Mouse (Mus musculus) layer of hippocampus, adult 2 months (tissue): ENCODE results near the gene Dhrs2. TPM values are rescaled to one million over a fixed set of nuclear protein-coding genes. Genes with fewer than 3 reads are reported as not detected.

Experiments used
- DNase-seq, 2 experiments: peaks; one replicate each; pipeline ENCODE4 v3.0.0; 2022; ENCODE audit warnings: low spot score in 2 of 2
- H3K27ac ChIP-seq: fragments of 200-600 bp; 2 replicates; pipeline ENCODE4 v1.8.1; 2022
- H3K4me3 ChIP-seq: fragments of 200-600 bp; 2 replicates; pipeline ENCODE4 v1.8.1; 2022; ENCODE audit warnings: mild to moderate bottlenecking
- CTCF ChIP-seq: fragments of 200-600 bp; conservative IDR thresholded peaks from 2 replicates; pipeline ENCODE4 v1.8.1; 2022; ENCODE audit warnings: antibody characterized with exemption, mild to moderate bottlenecking, moderate library complexity
- long read RNA-seq, 2 experiments: library from polyadenylated mRNA; stranded (forward); transcript quantifications; one replicate each; pipeline ENCODE4 v2.0.0; 2021; ENCODE audit warnings: borderline mapping rate in 2 of 2
- total RNA-seq, 2 experiments: library from RNA; stranded (reverse); gene quantifications; 2 replicates each; pipeline ENCODE4 v1.2.3; 2021

Gene Dhrs2
- total RNA-seq: not detected
- long read RNA-seq, experiment 1: 0 reads
- long read RNA-seq, experiment 2: 0 reads

- no peak within 1 kb of the TSS for H3K4me3 ChIP-seq
- no peak for DNase-seq
- TF ChIP-seq CTCF: no peak
- H3K27ac ChIP-seq: no peak within 1 kb of the TSS
These were observed at the start of gene Dhrs2 for GRCm38 (mm10) chr14:55221707-55222106. Gene Dhrs2 (plus strand): TSS chr14:55222007.

DNA sequence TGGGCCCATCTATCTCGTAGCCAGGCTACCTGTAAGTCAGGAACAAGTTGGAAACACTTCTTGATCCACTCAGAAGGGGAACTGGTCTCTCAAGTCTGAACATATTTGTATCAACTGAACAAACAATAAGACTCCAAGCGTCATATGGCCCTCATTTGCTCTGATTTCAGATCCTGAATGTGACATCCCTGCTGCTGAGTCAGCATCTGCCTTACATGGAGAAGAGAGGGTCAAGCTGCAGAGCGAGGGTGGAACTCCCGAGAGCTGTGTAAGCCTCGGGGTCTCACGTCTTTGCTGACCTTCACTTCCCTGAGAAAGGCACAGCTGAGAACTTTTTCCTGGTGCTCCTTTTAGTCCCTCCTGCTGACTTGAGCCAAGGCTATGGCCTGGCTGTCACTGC lies 47.6 kb upstream of the Dhrs2 start:
- no peak overlapping the region for H3K4me3 ChIP-seq
- no peak for TF ChIP-seq CTCF
- no peak overlapping the region for H3K27ac ChIP-seq
- DNase-seq: no peak

- peak; percentile 85 for TF ChIP-seq CTCF
- peak; percentile 53 to 77 for DNase-seq
- Histone ChIP-seq H3K27ac (no peak overlapping the region), H3K4me3 (no peak overlapping the region)
These were observed 44.5 kb upstream of the Dhrs2 start for GRCm38 (mm10) chr14:55177274-55177673.

GRCm38 (mm10) chr14:55180951-55181350 lies 40.9 kb upstream of the Dhrs2 start:
- TF ChIP-seq CTCF: no peak
- no peak for DNase-seq

DNA sequence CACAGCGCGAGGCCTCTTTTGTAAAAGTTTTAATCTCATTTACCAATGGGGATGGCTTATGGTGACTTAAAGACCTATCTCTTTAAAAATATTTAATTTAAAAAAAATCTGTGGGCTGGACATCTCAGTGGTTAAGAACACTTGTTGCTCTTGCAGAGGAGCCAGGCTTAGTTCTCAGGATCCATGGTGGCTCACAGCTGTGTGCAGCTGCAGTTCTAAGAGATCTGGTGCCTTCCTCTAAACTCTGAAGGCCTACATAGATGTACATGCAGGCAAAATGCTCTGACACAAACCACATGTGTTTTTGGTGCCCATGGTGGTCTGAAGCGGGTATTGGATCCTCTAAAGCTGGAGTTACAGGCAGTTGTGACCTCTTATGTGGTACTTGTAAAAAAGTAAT lies 38.6 kb upstream of the Dhrs2 start:
- H3K27ac ChIP-seq: no peak overlapping the region
- H3K4me3 ChIP-seq: no peak overlapping the region
- TF ChIP-seq CTCF: no peak
- no peak for DNase-seq

More at GRCm38 (mm10) chr14:55180951-55181350, 40.9 kb upstream of the Dhrs2 start:
- no peak overlapping the region for H3K4me3 ChIP-seq
- H3K27ac ChIP-seq: no peak overlapping the region

GRCm38 (mm10) chr14:55184640-55185145 lies 37.1 kb upstream of the Dhrs2 start:
- Histone ChIP-seq H3K27ac (no peak overlapping the region), H3K4me3 (no peak overlapping the region)
- DNase-seq: no peak
- TF ChIP-seq CTCF: no peak

DNA sequence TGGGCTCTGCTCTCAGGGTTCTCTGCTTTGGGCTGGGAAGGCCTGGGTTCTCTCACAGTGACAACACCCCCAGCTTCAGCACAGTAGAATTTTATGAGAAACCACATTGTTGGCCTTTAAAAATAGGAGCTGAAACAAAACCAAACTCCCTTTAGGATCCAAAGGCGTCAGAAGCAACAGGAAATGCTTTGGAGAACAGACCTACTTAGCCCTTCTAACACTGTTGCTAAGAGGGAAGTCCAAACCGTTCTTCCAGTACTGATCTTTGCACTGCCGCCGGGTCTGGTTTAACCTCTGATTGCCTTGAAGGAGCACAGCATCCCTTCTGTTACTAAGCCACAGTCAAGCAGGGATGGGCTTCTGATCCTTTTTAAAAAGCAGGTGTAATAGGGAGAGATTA lies 33.3 kb upstream of the Dhrs2 start:
- DNase-seq: no peak
- no peak overlapping the region for H3K4me3 ChIP-seq
- no peak for TF ChIP-seq CTCF
- peak overlapping the region; percentile 93 for H3K27ac ChIP-seq

GRCm38 (mm10) chr14:55189351-55189769 lies 32.4 kb upstream of the Dhrs2 start:
- DNase-seq: peak; percentile 62 to 90
- TF ChIP-seq CTCF: no peak
- H3K27ac ChIP-seq: peak overlapping the region; percentile 93
- H3K4me3 ChIP-seq: peak overlapping the region; percentile 12; the same call in 1 of the 2 replicates

DNA sequence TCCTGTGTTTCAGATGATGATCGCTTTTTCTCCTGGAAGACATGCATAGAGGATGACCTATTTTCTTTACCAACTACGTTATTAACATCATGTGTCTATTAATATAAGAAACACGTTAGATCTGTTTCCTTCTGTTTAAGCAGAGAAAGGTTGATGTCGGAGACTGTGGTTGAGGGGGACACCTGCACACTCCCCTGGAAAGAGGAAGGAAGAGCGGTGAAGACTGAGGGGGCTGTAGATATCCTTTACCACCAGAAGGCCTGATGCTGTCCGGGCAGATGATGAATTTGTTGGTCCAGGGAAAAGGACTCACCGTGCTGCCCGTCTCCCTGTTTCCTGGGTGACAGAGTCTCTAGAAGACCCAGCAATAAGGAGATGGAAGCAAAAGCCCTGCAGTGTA lies 28.5 kb upstream of the Dhrs2 start:
- peak overlapping the region; percentile 75; the same call in 1 of the 2 replicates for H3K27ac ChIP-seq
- no peak overlapping the region for H3K4me3 ChIP-seq
- no peak for DNase-seq
- no peak for TF ChIP-seq CTCF

- Histone ChIP-seq H3K27ac (peak overlapping the region; percentile 75), H3K4me3 (peak overlapping the region; percentile 30; the same call in 1 of the 2 replicates)
- TF ChIP-seq CTCF: no peak
- no peak for DNase-seq
These were observed 27.8 kb upstream of the Dhrs2 start for GRCm38 (mm10) chr14:55193876-55194635.

DNA sequence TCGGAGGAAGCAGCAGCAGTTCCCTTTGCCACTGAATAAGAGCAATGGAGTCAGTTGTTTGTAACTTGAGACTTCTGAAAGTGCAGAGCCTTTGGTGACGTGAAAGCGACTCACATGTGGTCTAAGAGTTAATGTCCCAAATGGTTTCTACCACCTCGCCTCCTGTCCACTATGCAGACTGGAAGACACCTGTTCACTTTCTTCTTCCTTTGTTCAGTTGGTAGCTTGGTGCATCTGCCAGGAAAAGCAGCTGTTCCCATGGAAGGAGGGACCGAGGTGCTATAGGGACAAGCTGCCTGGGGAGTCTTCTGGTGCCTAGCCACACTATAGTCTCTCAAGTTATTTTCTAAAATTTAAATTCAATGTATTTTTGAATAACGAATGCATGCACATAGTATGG lies 27.0 kb upstream of the Dhrs2 start:
- Histone ChIP-seq H3K27ac (no peak overlapping the region), H3K4me3 (no peak overlapping the region)
- DNase-seq: no peak
- TF ChIP-seq CTCF: no peak

- no peak for DNase-seq
- no peak for TF ChIP-seq CTCF
- H3K27ac ChIP-seq: no peak overlapping the region
- H3K4me3 ChIP-seq: no peak overlapping the region
These were observed 24.7 kb upstream of the Dhrs2 start for GRCm38 (mm10) chr14:55197121-55197520.

DNA sequence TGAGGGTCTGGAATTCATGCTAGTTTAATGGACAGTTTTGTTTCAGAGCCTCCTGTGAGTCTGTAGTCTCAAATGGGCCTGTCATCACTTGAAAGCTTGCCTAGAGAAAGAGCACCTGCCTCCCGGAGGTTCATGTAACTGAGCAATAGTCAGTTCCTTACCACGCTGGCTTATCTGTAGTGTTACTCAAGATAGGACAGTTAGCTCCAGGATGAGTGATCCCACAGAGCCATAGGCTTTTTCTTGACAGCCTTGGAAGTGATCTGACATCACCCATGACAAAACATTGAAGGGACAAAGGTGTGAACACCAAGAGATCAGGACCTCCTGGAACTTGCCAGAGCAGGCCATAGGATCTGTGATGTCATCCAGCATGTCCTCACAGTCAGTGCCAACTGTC lies 23.6 kb upstream of the Dhrs2 start:
- DNase-seq: no peak
- Histone ChIP-seq H3K27ac (no peak overlapping the region), H3K4me3 (no peak overlapping the region)
- TF ChIP-seq CTCF: no peak

GRCm38 (mm10) chr14:55204544-55204943 lies 17.3 kb upstream of the Dhrs2 start:
- no peak for TF ChIP-seq CTCF
- Histone ChIP-seq H3K27ac (peak overlapping the region; percentile 85), H3K4me3 (no peak overlapping the region)
- DNase-seq: no peak
